Mouse (Mus musculus): ENCODE measurements around the gene Dapk3. TPM values are rescaled to one million over a fixed set of nuclear protein-coding genes. Genes with fewer than 3 reads are reported as not detected.
A peak's percentile ranks its signal among the peaks of the same experiment; 100 is the strongest.

Gene Dapk3
- polyA plus RNA-seq, 1 experiment from 2014 or later = 66.9 TPM

- H3K4me2 ChIP-seq (ENCODE audit: low read length) = no peak overlapping the region
- WGBS = 98% methylated on average over 27 of the region's 27 CpGs
- no peak overlapping the region for H3K27ac ChIP-seq (replicated peaks; ENCODE audit: low read depth, low read length)
- ATAC-seq (ENCODE audit: low FRiP score, low TSS enrichment) (no peak), DNase-seq (no peak)
- peaks cover 12% of the 10 kb centered on the region for H3K4me1 ChIP-seq (ENCODE audit: control insufficient read depth, insufficient read depth, low read length)
- peaks cover 59% of the 10 kb centered on the region for H3K36me3 ChIP-seq (ENCODE audit: control insufficient read depth, insufficient read depth, low read length)
- H3K9me3 ChIP-seq (ENCODE audit: control insufficient read depth, low read length) = no peaks in the 10 kb centered on the region
- H3K27me3 ChIP-seq (ENCODE audit: control insufficient read depth, insufficient read depth, low read length) = no peaks in the 10 kb centered on the region
- H3K9ac ChIP-seq (replicated peaks; ENCODE audit: low read length) = no peak overlapping the region
- no peak overlapping the region for H3K4me3 ChIP-seq (replicated peaks; ENCODE audit: low read depth, low read length)
These were observed 38.1 kb upstream of the Dapk3 start for GRCm38 (mm10) chr10:81144667-81145066.

GRCm38 (mm10) chr10:81145307-81145706 is 37.5 kb upstream of the Dapk3 start:
- WGBS = 95% methylated on average over 6 of the region's 6 CpGs
- peaks cover 65% of the 10 kb centered on the region for H3K36me3 ChIP-seq (ENCODE audit: control insufficient read depth, insufficient read depth, low read length)
- no peak for ATAC-seq (ENCODE audit: low FRiP score, low TSS enrichment)

GRCm38 (mm10) chr10:81145778-81146177 is 37.0 kb upstream of the Dapk3 start:
- Histone ChIP-seq H3K27me3 (ENCODE audit: control insufficient read depth, insufficient read depth, low read length) (no peaks in the 10 kb centered on the region), H3K9ac (replicated peaks; ENCODE audit: low read length) (no peak overlapping the region), H3K4me3 (replicated peaks; ENCODE audit: low read depth, low read length) (no peak overlapping the region), H3K36me3 (ENCODE audit: control insufficient read depth, insufficient read depth, low read length) (peaks cover 68% of the 10 kb centered on the region), H3K4me1 (ENCODE audit: control insufficient read depth, insufficient read depth, low read length) (peaks cover 3% of the 10 kb centered on the region; the same call in 1 of the 2 replicates), H3K27ac (replicated peaks; ENCODE audit: low read depth, low read length) (no peak overlapping the region), H3K9me3 (ENCODE audit: control insufficient read depth, low read length) (no peaks in the 10 kb centered on the region), H3K4me2 (ENCODE audit: low read length) (no peak overlapping the region)
- ATAC-seq (ENCODE audit: low FRiP score, low TSS enrichment) (no peak), DNase-seq (no peak)
- WGBS = 90% methylated on average over 7 of the region's 7 CpGs

More at GRCm38 (mm10) chr10:81145307-81145706, 37.5 kb upstream of the Dapk3 start:
- Histone ChIP-seq H3K9me3 (ENCODE audit: control insufficient read depth, low read length) (no peaks in the 10 kb centered on the region), H3K27me3 (ENCODE audit: control insufficient read depth, insufficient read depth, low read length) (no peaks in the 10 kb centered on the region), H3K4me3 (replicated peaks; ENCODE audit: low read depth, low read length) (no peak overlapping the region), H3K9ac (replicated peaks; ENCODE audit: low read length) (no peak overlapping the region), H3K4me2 (ENCODE audit: low read length) (no peak overlapping the region), H3K27ac (replicated peaks; ENCODE audit: low read depth, low read length) (no peak overlapping the region), H3K4me1 (ENCODE audit: control insufficient read depth, insufficient read depth, low read length) (peaks cover 8% of the 10 kb centered on the region; the same call in 1 of the 2 replicates)
- no peak for DNase-seq

- ATAC-seq (ENCODE audit: low FRiP score, low TSS enrichment) (no peak), DNase-seq (no peak)
- H3K27ac ChIP-seq (replicated peaks; ENCODE audit: low read depth, low read length) = no peak overlapping the region
- no peak overlapping the region for H3K9ac ChIP-seq (replicated peaks; ENCODE audit: low read length)
- peaks cover 69% of the 10 kb centered on the region for H3K36me3 ChIP-seq (ENCODE audit: control insufficient read depth, insufficient read depth, low read length)
- 0 out of 2 replicates have a peak, but pooled peaks cover under 1% of the 10 kb centered on the region for H3K4me1 ChIP-seq (ENCODE audit: control insufficient read depth, insufficient read depth, low read length)
- 96% methylated on average over 4 of the region's 4 CpGs for WGBS
- no peak overlapping the region for H3K4me2 ChIP-seq (ENCODE audit: low read length)
- no peak overlapping the region for H3K4me3 ChIP-seq (replicated peaks; ENCODE audit: low read depth, low read length)
- H3K27me3 ChIP-seq (ENCODE audit: control insufficient read depth, insufficient read depth, low read length) = no peaks in the 10 kb centered on the region
- no peaks in the 10 kb centered on the region for H3K9me3 ChIP-seq (ENCODE audit: control insufficient read depth, low read length)
These were observed 36.5 kb upstream of the Dapk3 start for GRCm38 (mm10) chr10:81146296-81146695.

- DNase-seq = no peak
- H3K27ac ChIP-seq (replicated peaks; ENCODE audit: low read depth, low read length) = no peak overlapping the region
- H3K4me1 ChIP-seq (ENCODE audit: control insufficient read depth, insufficient read depth, low read length) = no peaks in the 10 kb centered on the region
- no peak overlapping the region for H3K4me2 ChIP-seq (ENCODE audit: low read length)
- 79% methylated on average over 6 of the region's 6 CpGs for whole genome bisulfite sequencing
- ATAC-seq (ENCODE audit: low FRiP score, low TSS enrichment) = no peak
- H3K4me3 ChIP-seq (replicated peaks; ENCODE audit: low read depth, low read length) = no peak overlapping the region
- no peak overlapping the region for H3K9ac ChIP-seq (replicated peaks; ENCODE audit: low read length)
- H3K9me3 ChIP-seq (ENCODE audit: control insufficient read depth, low read length) = no peaks in the 10 kb centered on the region
- no peaks in the 10 kb centered on the region for H3K27me3 ChIP-seq (ENCODE audit: control insufficient read depth, insufficient read depth, low read length)
- peaks cover 82% of the 10 kb centered on the region for H3K36me3 ChIP-seq (ENCODE audit: control insufficient read depth, insufficient read depth, low read length)
These were observed 31.5 kb upstream of the Dapk3 start for GRCm38 (mm10) chr10:81151261-81151660.

- ATAC-seq (ENCODE audit: low FRiP score, low TSS enrichment) (no peak), DNase-seq (no peak)
- H3K9me3 ChIP-seq (ENCODE audit: control insufficient read depth, low read length) = no peaks in the 10 kb centered on the region
- H3K4me2 ChIP-seq (ENCODE audit: low read length) = no peak overlapping the region
- H3K27me3 ChIP-seq (ENCODE audit: control insufficient read depth, insufficient read depth, low read length) = no peaks in the 10 kb centered on the region
- H3K4me3 ChIP-seq (replicated peaks; ENCODE audit: low read depth, low read length) = no peak overlapping the region
- H3K4me1 ChIP-seq (ENCODE audit: control insufficient read depth, insufficient read depth, low read length) = no peaks in the 10 kb centered on the region
- H3K27ac ChIP-seq (replicated peaks; ENCODE audit: low read depth, low read length) = 0 out of 2 replicates have a peak overlapping the region, but pooled peaks have one; percentile 9
- 87% methylated on average over 12 of the region's 12 CpGs for WGBS
- peaks cover 83% of the 10 kb centered on the region for H3K36me3 ChIP-seq (ENCODE audit: control insufficient read depth, insufficient read depth, low read length)
- no peak overlapping the region for H3K9ac ChIP-seq (replicated peaks; ENCODE audit: low read length)
These were observed 30.2 kb upstream of the Dapk3 start for GRCm38 (mm10) chr10:81152609-81153008.

- ATAC-seq (ENCODE audit: low FRiP score, low TSS enrichment) (no peak), DNase-seq (no peak)
- no peak overlapping the region for H3K9ac ChIP-seq (replicated peaks; ENCODE audit: low read length)
- peaks cover 83% of the 10 kb centered on the region for H3K36me3 ChIP-seq (ENCODE audit: control insufficient read depth, insufficient read depth, low read length)
- no peak overlapping the region for H3K27ac ChIP-seq (replicated peaks; ENCODE audit: low read depth, low read length)
- no peaks in the 10 kb centered on the region for H3K9me3 ChIP-seq (ENCODE audit: control insufficient read depth, low read length)
- no peak overlapping the region for H3K4me2 ChIP-seq (ENCODE audit: low read length)
- no peaks in the 10 kb centered on the region for H3K27me3 ChIP-seq (ENCODE audit: control insufficient read depth, insufficient read depth, low read length)
- H3K4me3 ChIP-seq (replicated peaks; ENCODE audit: low read depth, low read length) = no peak overlapping the region
- no peaks in the 10 kb centered on the region for H3K4me1 ChIP-seq (ENCODE audit: control insufficient read depth, insufficient read depth, low read length)
- 93% methylated on average over 12 of the region's 12 CpGs for WGBS
These were observed 28.5 kb upstream of the Dapk3 start for GRCm38 (mm10) chr10:81154313-81154712.

GRCm38 (mm10) chr10:81154736-81155135 is 28.1 kb upstream of the Dapk3 start:
- WGBS = 84% methylated on average over 6 of the region's 6 CpGs
- ATAC-seq (ENCODE audit: low FRiP score, low TSS enrichment) = no peak

GRCm38 (mm10) chr10:81161602-81162317 is 21.0 kb upstream of the Dapk3 start:
- H3K4me2 ChIP-seq (ENCODE audit: low read length) = no peak overlapping the region
- no peak for ATAC-seq (ENCODE audit: low FRiP score, low TSS enrichment)
- no peak for DNase-seq
- 96% methylated on average over 7 of the region's 8 CpGs for WGBS
- H3K9ac ChIP-seq (replicated peaks; ENCODE audit: low read length) = no peak overlapping the region
- H3K4me1 ChIP-seq (ENCODE audit: control insufficient read depth, insufficient read depth, low read length) = peaks cover 5% of the 10 kb centered on the region
- H3K27me3 ChIP-seq (ENCODE audit: control insufficient read depth, insufficient read depth, low read length) = no peaks in the 10 kb centered on the region
- peaks cover 62% of the 10 kb centered on the region for H3K36me3 ChIP-seq (ENCODE audit: control insufficient read depth, insufficient read depth, low read length)
- H3K27ac ChIP-seq (replicated peaks; ENCODE audit: low read depth, low read length) = no peak overlapping the region
- no peaks in the 10 kb centered on the region for H3K9me3 ChIP-seq (ENCODE audit: control insufficient read depth, low read length)
- H3K4me3 ChIP-seq (replicated peaks; ENCODE audit: low read depth, low read length) = no peak overlapping the region

More at GRCm38 (mm10) chr10:81154736-81155135, 28.1 kb upstream of the Dapk3 start:
- Histone ChIP-seq H3K4me3 (replicated peaks; ENCODE audit: low read depth, low read length) (no peak overlapping the region), H3K36me3 (ENCODE audit: control insufficient read depth, insufficient read depth, low read length) (peaks cover 81% of the 10 kb centered on the region), H3K9me3 (ENCODE audit: control insufficient read depth, low read length) (no peaks in the 10 kb centered on the region), H3K4me1 (ENCODE audit: control insufficient read depth, insufficient read depth, low read length) (no peaks in the 10 kb centered on the region), H3K27me3 (ENCODE audit: control insufficient read depth, insufficient read depth, low read length) (no peaks in the 10 kb centered on the region), H3K9ac (replicated peaks; ENCODE audit: low read length) (no peak overlapping the region), H3K4me2 (ENCODE audit: low read length) (no peak overlapping the region), H3K27ac (replicated peaks; ENCODE audit: low read depth, low read length) (no peak overlapping the region)
- no peak for DNase-seq
